Mouse (Mus musculus) gastrocnemius, postnatal 10 days (tissue): ENCODE data around the gene Rab11fip4. TPM values are rescaled to one million over a fixed set of nuclear protein-coding genes. Genes with fewer than 3 reads are reported as not detected.

Experiments
- DNase-seq: peaks from one replicate; pipeline ENCODE4 v3.0.0; 2021; ENCODE audit warnings: mixed read lengths
- long read RNA-seq, 2 experiments: library from polyadenylated mRNA; stranded (forward); transcript quantifications; one replicate each; pipeline ENCODE4 v2.0.0; 2021
- total RNA-seq, 2 experiments: library from RNA; stranded (reverse); gene quantifications; 2 replicates each; pipeline ENCODE4 v1.2.3; 2021

Gene Rab11fip4
- total RNA-seq = 1 to 10 TPM in 1 of 2 experiments, under 1 TPM in 1; 0.80 to 1.6 TPM
- long read RNA-seq, experiment 1 = 0 reads
- long read RNA-seq, experiment 2 = 0 reads

DNA sequence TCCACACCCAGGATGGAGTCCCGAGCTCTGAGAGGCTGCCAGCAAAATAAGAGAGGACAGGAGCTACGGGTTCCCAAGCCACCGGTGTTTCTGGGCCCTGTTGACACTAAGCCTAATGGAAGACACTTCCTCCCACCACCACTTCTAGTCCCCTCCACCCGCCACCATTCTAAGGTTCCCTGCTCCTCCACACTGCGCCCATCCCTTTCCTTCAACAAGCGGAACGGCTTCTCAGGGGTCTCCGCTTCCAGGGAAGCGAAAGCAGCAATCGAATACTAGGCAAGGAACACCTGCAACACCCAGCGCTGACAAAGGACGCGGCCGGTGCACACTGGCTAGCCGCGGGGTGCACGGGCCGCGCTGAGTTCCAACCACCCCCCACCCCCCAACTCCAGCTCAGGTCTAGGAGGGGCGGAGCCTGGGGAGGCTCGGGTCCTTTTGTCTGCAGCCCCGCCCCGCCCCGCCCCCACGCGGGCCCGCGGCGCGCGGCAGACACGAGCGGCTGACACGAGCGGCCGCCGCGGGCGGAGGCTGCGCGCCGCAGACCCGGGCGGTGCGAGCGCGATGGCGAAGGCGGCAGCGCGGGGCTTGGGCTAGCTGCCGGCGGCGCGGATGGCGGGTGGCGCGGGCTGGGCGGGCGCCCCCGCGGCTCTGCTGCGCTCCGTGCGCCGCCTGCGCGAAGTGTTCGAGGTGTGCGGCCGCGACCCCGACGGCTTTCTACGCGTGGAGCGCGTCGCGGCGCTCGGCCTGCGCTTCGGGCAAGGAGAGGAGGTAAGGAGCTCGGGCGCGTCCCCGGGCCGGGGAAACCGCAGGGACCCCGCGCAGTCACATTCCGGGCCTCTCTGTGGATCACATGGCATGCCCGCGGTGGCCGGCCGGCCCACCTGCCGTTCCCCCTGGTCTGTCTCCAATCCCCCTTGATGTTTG is at the start of gene Rab11fip4:
TSS of gene Rab11fip4 (plus strand) at position 549 of the 927 bp plus-strand sequence.
- no peak for DNase-seq

DNA sequence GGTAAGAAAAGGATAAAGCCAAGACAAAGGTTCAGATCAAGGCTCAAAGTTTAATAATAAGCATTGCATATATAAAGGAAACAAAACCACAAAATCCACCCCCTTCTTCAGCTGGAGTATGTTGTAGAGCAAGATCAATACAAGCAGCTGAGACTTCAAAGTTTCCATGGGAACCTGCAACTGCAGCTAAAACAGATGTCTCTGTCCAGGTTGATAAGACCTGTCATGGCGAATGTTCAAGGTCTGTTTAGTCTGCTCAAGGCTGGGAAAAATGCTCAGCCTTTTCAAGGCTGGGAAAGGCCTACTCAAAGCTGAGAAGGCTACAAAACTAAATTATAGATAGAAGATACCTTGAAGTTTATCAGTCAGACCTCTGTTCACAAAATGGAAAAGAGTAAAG is 38.4 kb upstream of the Rab11fip4 start:
- no peak for DNase-seq

DNA sequence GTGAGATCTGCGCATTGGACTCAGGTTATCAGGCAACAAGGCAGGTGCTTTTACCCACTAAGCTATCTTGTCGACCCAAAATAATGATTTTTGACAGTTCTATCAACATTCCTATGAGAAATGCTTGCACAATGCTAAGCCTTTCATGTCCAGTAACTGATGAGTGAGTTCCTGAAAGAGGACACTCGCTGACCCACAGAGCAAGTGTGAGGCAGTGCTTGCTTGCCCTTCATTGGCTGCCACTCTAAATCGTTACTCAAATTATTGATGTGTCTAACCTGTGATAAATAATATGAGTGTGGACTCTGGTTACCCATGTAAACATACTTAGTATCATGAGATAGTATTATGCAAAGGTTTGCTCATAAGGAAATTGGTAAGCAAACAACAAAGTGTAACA is 30.5 kb upstream of the Rab11fip4 start:
- DNase-seq = no peak

DNA sequence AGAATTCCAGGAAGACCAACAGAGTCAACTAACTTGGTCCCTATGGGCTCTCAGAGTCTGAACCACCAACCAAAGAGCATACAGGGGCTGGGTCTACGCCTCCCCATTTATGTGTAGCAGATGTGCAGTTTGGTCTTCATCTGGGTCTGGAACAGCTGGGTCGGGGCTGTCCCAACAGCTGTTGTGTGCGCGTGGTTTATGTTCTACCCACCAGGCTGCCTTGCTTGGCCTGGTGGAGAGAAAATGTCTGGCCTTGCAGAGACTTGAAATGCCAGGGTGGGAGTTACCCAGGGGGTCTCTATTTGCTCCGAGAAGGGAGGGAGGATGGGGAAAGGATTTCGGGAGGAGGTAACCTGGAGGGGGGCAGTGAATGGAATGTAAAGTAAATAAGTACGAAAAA is 27.5 kb upstream of the Rab11fip4 start:
- no peak for DNase-seq

DNA sequence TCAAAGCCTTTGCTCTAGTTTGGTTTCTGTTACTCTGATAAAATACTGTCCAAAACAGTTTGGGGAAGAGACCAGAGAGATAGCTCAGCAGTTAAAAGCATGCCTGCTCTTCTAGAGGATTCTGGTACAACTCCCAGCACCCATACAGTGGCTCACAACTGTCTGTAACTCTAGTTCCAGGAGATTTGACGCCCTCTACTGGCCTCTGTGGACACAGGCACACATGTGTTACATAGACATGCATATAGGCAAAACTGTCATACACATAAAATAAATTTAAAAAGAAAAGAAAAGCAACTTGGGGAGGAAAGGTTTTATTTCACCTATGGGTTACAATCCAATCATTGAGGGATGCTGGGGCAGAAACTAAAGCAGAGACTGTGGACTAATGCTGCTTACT is 24.1 kb upstream of the Rab11fip4 start:
- DNase-seq = no peak

DNA sequence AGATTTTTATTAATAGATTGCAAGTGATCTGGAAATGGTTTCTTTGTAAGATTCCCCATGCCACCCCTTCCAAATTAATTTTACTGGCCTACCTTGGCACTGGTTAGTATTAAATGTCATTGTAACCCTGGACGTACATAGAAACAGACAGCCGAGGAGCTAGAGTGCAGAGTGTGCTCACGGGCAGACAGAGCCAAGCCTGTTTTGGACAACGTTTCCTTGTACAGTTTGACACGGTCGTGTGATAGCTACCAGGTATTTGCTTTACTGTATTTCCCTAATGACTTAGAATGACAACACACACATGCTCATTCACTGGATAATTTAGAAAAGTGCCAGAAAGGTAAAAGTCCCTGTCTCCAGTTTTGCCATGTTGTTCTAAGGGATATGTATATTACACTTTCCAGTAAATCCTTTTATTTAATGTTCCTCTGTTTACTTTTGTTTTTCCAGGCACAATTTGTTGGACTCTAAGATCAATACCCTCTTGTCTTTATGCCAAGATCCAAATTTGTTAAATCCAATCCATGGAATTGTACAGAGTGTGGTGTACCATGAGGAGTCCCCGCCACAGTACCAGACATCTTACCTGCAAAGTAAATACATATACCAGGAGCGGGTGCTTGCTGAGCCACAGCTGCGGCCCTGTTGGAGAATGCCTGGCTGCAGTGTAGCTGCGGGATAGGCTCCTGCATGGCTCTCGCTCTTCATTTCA is 22.7 kb upstream of the Rab11fip4 start:
- no peak for DNase-seq

DNA sequence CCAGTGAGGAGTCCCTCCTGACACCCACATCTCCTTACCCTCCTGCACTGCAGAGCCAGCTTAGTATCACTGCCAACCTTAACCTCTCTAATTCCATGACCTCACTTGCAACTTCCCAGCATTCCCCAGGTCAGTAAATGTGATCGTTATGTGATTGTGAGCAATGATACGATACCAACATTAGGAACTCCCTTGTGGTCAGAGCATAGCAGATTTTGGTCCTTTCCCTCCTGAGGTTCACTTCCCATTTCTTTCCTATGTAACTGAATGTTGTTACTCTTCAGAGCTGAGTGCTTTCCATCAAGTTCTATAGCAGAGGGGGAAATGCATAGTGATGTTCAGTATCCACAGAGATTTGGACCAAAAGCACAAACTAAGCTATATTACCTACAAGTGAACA is 20.7 kb upstream of the Rab11fip4 start:
- DNase-seq = no peak

DNA sequence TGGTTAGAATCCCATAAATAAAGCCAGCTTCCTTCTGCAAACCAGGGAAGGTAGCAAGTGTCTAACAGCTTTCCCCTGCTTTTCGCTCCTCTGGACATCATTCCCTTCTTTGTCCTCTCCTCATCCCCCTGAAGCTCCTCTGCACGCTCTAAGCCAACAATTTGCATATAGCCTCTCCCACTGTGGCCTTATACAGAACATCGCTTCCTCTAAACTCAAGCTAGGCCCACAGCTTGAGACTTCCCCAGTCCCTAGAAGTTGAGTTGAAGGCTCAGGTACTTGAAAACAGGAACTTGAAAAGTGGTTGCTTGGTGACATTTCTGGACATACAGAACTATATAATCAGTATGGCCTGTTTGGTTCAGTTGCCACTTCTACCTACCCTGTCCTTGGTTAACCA is 17.2 kb upstream of the Rab11fip4 start:
- no peak for DNase-seq

DNA sequence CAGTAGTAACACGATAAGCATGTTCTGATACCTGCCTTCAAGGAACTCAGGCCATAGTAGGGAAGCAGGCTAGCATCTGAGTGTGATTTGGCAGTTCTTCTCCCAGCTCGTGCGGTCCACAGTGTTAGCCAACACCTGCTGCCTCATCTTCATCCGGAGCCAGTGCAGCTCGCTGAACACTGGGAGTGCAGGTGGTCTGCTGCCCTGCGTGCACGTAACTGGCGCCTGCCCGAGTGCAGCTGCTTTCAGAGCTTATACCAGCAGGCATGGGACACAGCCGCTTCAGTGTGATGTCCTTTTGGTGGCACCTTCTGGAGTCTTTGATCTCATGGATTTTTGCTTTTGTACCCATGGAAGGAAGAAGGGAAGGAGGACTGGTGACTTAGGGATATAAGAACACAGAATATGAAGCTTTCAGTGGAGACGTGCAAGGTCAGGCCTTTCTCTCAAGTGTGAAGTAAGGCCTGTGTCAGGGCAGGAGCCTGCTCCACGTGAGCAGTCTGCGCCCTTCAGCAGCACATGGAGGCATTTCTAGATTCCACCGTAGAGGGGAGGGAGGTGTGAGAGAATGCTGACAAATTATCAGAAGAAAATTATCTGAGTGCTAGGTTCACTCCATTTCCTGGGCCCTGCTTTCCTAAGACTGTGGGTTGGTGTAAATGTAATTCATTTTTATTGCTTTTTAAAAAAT is 15.5 kb upstream of the Rab11fip4 start:
- DNase-seq = no peak

DNA sequence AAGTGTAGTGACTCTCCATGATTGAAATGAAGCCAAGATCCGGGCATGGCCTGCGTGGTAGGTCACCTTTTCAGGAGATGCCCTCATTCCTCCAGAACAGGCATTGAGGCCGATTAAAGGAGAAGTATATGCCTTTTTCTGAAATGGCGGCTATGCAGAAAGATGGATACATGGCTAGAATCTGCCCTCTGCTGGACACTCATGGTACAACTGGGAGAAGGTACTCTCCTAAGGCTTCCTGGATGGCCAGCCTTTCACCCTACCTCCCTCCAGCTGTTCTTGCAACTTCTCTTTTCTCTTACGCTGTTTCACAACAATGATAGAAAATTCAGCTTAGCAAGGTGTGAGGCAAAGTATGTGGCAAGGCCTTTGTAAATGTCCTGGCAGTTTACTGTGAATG is 13.3 kb upstream of the Rab11fip4 start:
- peak; percentile 78 for DNase-seq

DNA sequence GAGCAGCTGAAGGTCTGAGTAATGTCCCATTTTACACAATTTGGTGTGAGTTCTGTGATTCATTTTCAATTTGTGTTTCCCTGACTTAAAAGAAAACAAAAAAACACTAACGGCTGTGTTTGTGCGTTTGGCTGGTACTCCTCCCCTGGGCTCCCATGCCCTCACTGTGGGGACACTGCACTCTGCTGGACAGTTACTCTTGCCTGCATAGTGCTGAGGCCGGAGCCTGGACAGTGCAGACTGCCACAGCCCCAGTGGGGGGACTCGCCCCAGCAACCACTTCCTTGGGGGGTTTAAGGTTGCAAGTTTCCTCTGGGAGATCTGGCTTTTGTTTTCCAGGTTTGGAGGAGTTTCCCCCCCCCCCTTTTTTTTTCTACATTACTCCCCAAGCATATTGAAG is 10.4 kb upstream of the Rab11fip4 start:
- peak; percentile 30 for DNase-seq

DNA sequence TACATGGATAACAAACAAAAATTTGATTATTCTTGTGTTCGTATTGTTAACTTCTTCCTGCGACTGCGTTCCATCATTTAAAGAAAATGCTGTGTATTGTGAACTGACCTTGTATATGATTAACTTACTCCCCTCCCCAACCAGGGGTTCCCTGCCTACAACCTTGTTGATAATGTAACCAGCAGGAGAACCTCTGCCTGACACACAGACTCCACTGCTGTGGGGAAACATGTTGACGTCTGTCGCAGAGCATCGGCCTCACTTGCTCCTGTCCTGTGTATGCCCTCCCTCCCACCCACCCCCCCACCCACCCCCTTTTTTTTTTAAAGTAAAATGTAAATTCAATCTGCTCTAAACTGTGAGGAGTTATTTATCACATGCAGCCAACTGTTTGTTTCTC is 9.8 kb upstream of the Rab11fip4 start:
- DNase-seq = no peak

DNA sequence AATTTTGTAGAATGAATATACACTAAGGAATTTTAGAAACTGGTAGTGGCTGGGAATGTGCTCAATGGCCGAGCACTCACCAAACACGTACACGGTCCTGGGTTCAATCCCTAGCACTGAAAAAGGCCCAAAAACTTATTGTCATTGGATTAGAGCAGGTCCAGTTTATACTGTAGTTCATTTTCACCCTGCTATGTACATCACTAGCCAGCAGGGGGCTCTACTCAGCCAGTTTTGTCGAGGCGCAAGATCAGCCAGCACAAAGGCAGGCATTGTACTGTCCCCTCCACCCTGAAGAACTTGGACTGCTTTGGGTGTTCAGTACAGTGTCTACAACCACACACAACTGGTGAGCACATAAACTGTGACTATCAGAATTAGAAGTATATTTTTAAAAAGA is 6.8 kb upstream of the Rab11fip4 start:
- peak; percentile 59 for DNase-seq

DNA sequence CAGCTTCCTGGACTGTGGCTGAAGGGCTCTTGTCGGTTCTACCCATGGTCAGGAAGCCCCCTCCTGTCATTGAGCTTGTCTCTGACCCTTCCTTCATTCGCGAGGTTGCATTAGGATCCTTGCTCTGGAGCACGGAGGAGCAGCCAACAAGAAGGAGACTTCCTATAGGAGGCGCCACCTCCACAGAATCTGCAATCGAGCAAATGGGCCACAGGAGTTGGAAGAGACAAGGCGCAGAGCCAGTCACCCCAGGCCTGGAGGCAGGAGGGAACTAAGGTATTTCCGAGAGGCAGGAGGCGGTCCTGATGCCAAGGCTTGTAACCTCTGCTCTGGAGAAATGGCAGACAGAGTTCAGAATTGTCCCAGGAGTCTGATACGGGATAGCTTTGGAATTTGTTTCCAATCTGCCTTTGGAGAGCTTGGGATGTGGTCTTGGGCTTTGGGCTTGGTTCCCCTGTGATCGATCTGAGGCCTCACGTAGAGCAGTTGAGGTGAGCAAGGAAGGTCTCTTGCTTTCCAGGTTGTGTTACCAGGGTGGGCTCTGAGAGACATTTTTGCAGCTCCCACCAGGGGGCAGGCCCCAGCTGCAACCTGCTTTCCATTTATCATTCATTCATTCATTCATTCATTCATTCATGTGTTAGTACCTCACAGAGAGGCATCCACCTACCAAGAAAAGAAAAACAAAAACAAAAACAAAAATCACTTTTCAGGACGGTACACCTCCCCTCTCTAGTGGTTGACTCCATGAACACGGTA is 1.5 kb upstream of the Rab11fip4 start:
- DNase-seq = no peak

DNA sequence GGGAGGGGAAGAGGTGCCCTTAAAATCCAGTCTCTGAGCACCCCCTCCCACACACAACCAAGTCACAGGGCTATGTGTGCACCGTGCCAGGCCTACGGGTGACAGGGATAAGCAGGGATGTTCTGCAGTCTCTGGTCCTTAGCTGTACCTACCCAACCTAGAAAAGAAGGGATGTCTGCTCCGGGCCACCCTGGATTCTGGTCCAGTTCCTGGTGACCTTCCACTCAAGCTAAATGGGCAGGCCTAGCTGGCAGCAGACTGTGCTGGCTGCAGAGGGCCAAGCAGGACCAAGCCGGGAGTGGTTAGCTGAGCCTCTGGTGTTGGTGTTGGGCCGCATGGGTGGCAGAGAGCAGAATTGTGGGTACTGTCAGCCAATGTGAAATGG is 571 bp downstream of the Rab11fip4 start:
- no peak for DNase-seq

DNA sequence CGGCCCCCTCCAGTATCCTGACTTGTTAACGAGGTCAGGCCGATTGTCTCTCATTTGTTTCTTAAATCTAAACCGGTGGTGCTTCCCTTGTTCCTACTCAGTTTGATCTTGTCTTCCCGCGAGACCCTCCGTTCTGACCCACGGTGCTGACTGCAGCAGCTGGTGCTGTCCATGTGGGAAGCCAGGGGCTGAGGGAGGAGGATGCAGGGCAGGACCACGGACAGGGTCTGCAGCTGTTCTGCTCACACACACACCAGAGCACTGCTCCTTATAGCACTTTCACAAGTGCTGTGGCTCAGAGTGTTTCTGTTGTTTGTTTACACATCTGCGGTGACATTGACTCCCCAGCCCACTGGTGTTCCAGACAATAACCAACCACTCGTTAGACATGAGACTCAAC is 2.5 kb downstream of the Rab11fip4 start:
- DNase-seq = no peak

DNA sequence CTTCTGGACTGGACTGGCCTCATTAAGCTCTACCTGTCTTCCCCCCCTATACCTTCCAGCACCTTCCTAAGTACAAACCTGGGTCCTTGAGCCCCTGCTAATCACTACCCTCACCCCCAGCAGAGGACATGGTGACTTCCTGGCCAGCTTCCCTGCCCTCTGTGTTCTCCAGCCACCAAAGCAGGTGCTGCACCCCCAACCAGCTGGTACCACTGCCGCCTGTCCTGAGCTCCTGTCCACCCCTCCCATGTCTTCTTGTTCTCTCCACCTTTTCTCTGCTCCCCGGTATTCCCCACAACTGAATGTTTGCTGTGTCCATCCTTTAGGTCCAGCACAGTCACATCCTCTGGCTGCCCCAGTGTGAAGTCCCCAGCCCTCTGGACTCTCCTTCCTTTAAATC is 19.4 kb downstream of the Rab11fip4 start:
- DNase-seq = no peak

DNA sequence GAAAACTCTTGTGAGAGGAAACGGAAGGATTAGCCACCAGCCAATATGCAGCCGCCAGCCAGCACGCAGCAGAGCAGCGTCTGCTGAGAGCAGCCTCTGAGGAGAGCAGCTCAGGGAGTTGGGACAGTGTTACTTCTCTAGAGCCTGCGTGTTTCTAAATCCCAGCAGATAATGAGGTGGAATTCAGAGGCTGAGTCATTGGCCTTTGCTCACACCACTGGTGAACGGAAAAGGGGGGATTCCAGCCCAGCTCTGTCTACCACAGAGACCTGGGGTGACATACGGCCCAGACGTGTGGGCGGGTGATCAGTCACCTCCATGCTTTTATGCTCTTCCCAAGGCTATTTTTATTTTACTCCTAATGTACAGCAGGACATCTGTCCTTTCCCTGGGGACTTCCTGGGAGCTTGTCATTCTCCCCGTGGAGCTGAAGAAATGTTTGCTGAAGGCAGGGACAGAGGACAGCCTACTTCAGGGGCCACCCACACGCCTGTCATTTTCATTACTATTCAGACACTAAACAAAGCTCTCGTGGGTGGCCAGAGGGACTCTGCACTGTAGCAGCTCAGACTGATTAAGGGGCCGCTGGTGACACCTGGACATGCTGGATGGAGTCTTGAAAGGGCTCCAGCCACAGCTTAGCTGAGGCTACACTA is 20.1 kb downstream of the Rab11fip4 start:
- no peak for DNase-seq

DNA sequence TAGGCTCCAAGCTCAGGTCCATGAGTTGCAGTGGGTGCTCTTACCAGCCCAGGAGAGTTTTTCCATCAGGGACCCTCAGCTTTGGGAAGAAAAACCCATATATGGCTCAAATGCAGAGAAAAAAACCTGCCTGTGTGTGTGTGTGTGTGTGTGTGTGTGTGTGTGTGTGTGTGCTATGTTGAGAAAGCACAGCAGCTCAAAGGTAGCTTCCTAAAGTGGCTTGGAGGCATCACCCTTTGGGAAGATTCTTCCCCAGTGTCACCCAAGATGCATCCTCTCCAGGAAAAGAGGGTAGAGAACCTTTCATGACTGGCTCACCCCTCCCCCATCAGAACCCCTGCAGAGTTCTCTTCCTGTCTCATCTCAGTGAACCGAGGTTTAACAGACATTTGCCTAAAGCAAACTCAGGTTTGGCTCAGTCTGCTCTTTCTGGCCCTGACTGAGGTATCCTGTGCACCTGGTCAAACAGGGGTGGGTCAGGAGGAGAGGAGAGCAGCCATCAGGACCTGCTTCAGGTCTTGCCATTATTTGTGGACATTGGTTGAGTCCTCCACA is 21.1 kb downstream of the Rab11fip4 start:
- no peak for DNase-seq

DNA sequence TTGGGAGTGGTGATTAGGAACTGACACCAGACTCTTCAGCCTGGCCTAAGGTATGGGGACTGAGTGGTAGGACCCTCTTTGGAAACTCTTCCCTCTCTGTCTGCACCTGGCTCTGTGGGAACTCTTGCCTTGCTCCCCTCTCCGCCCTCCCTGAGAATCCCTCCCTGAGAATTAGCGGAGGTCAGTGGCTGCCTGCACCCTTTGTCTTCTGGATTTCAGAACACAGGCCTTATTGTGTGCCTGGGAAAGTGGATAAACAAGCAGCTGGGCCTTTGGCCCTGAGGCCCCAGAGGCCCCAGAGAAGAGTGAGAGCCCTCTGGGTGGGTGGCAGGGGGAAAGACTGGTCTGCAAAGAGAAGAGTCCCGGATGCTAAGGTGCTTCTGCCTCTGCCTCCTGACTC is 22.1 kb downstream of the Rab11fip4 start:
- DNase-seq = no peak

DNA sequence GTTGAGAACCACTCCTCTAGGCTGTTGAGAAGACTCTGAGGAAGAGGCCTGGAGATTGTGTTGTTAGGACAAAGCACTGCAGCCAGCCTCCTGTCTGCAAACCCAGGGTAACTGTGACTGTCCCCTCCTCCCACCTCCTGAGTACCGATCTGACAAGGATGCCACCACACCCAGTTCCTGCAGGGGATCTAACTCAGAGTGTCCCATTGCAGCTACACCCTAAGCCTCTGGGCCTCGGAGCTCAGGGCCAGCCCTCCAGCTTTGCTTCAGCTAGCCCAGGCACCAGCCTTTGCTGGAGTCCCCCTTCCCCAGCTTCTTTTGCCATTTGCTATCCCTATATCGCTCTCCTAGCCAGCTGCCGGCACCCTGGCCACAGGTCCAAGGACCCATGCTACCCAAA is 22.7 kb downstream of the Rab11fip4 start:
- DNase-seq = no peak
